Mouse (Mus musculus) limb, embryonic 14.5 days (tissue): ENCODE results near the gene Tor2a. TPM values are rescaled to one million over a fixed set of nuclear protein-coding genes. Genes with fewer than 3 reads are reported as not detected.
A peak's percentile ranks its signal among the peaks of the same experiment; 100 is the strongest.

Experiments used
- ATAC-seq: fragments of 200-750 bp; cut with Nextera tagmentation; 2 replicates; pipeline ENCODE4 v1.8.0; 2017; ENCODE audit warnings: low read depth, moderate number of reproducible peaks, moderate TSS enrichment; ENCODE audit not compliant: low FRiP score
- DNase-seq: peaks from one replicate; pipeline ENCODE4 v3.0.0-alpha.2; 2015; ENCODE audit warnings: low spot score
- H3K27ac ChIP-seq: fragments of 300-500 bp; sonication (generic); replicated peaks from 2 replicates; pipeline ENCODE4 v1.5.1; 2014; ENCODE audit warnings: low read depth, mild to moderate bottlenecking, low read length, moderate library complexity, mixed read lengths
- H3K27me3 ChIP-seq: fragments of 300-500 bp; sonication (generic); 2 replicates; pipeline ENCODE4 v1.6.1; 2014; ENCODE audit warnings: low read length, mixed read lengths; ENCODE audit not compliant: control insufficient read depth, insufficient read depth
- H3K36me3 ChIP-seq: fragments of 300-500 bp; sonication (generic); 2 replicates; pipeline ENCODE4 v1.6.1; 2014; ENCODE audit warnings: mild to moderate bottlenecking, low read length, moderate library complexity, mixed read lengths; ENCODE audit not compliant: control insufficient read depth, insufficient read depth
- H3K4me1 ChIP-seq: fragments of 300-500 bp; sonication (generic); 2 replicates; pipeline ENCODE4 v1.6.1; 2014; ENCODE audit warnings: antibody characterized with exemption, low read length, mixed read lengths; ENCODE audit not compliant: control insufficient read depth, insufficient read depth
- H3K4me2 ChIP-seq: fragments of 300-500 bp; sonication (generic); replicated peaks from 2 replicates; pipeline ENCODE4 v1.6.1; 2014; ENCODE audit warnings: low read depth, mild to moderate bottlenecking, low read length, moderate library complexity; ENCODE audit not compliant: severe bottlenecking
- H3K4me3 ChIP-seq: fragments of 300-500 bp; sonication (generic); replicated peaks from 2 replicates; pipeline ENCODE4 v1.5.1; 2014; ENCODE audit warnings: low read length
- H3K9ac ChIP-seq: fragments of 300-500 bp; sonication (generic); 2 replicates; pipeline ENCODE4 v1.6.1; 2014; ENCODE audit warnings: mild to moderate bottlenecking, low read depth, low read length, moderate library complexity; ENCODE audit not compliant: severe bottlenecking
- H3K9me3 ChIP-seq: fragments of 300-500 bp; sonication (generic); 2 replicates; pipeline ENCODE4 v1.6.1; 2016; ENCODE audit warnings: low read length; ENCODE audit not compliant: control insufficient read depth
- POLR2A ChIP-seq: fragments of 200-500 bp; IDR thresholded peaks from 2 replicates; pipeline ENCODE4 v1.8.0; 2012; ENCODE audit warnings: inconsistent platforms, mild to moderate bottlenecking, moderate library complexity, borderline replicate concordance; ENCODE audit not compliant: insufficient read depth, insufficient read length; ENCODE audit errors: extremely low read depth
- WGBS: fragments of 180-500 bp; shearing (Covaris S2); extraction: QIAGEN DNeasy Blood & Tissue Kit; methylation state at CpG from one replicate; pipeline ENCODE4 v1.1.7; 2014; 5-methylcytosine and 5-hydroxymethylcytosine counted together
- polyA plus RNA-seq, 2 experiments: library from polyadenylated mRNA; depleted of rRNA in 1 of 2; stranded (reverse) in 1 of 2; unstranded in 1 of 2; fragments of >200 nt; fragmentation: Nextera tagmentation in 1 of 2; extraction: Ambion mirVana in 1 of 2; gene quantifications; 2 replicates each; pipeline versions ENCODE4 v1.2.1 to v1.2.3; 2012 to 2014

Gene Tor2a
- polyA plus RNA-seq, 2 experiments: 81.2 to 82.6 TPM

GRCm38 (mm10) chr2:32724149-32724548 is 32.9 kb upstream of the Tor2a start:
- H3K36me3 ChIP-seq: no peaks in the 10 kb centered on the region
- no peaks in the 10 kb centered on the region for H3K27me3 ChIP-seq
- H3K9me3 ChIP-seq: no peaks in the 10 kb centered on the region
- WGBS: 70% methylated on average over 4 of the region's 4 CpGs
- H3K4me2 ChIP-seq: no peak overlapping the region
- no peak for TF ChIP-seq POLR2A
- no peak overlapping the region for H3K9ac ChIP-seq
- H3K4me3 ChIP-seq: no peak overlapping the region
- ATAC-seq (no peak), DNase-seq (no peak)
- H3K27ac ChIP-seq: no peak overlapping the region
- H3K4me1 ChIP-seq: peaks cover 21% of the 10 kb centered on the region

- 79% methylated on average over 16 of the region's 16 CpGs for WGBS
- DNase-seq (no peak), ATAC-seq (no peak)
- no peak for TF ChIP-seq POLR2A
- H3K36me3 ChIP-seq: no peaks in the 10 kb centered on the region
- peaks cover 24% of the 10 kb centered on the region for H3K4me1 ChIP-seq
- no peak overlapping the region for H3K4me2 ChIP-seq
- no peak overlapping the region for H3K27ac ChIP-seq
- no peak overlapping the region for H3K4me3 ChIP-seq
- no peaks in the 10 kb centered on the region for H3K27me3 ChIP-seq
- H3K9me3 ChIP-seq: no peaks in the 10 kb centered on the region
- H3K9ac ChIP-seq: no peak overlapping the region
These were observed 31.9 kb upstream of the Tor2a start for GRCm38 (mm10) chr2:32724832-32725790.

- peak overlapping the region; percentile 43; the same call in 1 of the 2 replicates for H3K9ac ChIP-seq
- no peaks in the 10 kb centered on the region for H3K36me3 ChIP-seq
- peak overlapping the region; percentile 36 for H3K4me3 ChIP-seq
- 0 out of 2 replicates have a peak overlapping the region, but pooled peaks have one; percentile 38 for H3K27ac ChIP-seq
- ATAC-seq (peak; percentile 96), DNase-seq (peak; percentile 95)
- WGBS: 3% methylated on average over 16 of the region's 16 CpGs
- no peaks in the 10 kb centered on the region for H3K9me3 ChIP-seq
- peak overlapping the region; percentile 57 for H3K4me2 ChIP-seq
- no peaks in the 10 kb centered on the region for H3K27me3 ChIP-seq
- H3K4me1 ChIP-seq: peaks cover 34% of the 10 kb centered on the region
- peak; percentile 55; the same call in 1 of the 2 replicates for TF ChIP-seq POLR2A
These were observed 29.6 kb upstream of the Tor2a start for GRCm38 (mm10) chr2:32727435-32727834.

- Histone ChIP-seq H3K36me3 (no peaks in the 10 kb centered on the region), H3K9ac (peak overlapping the region; percentile 7; the same call in 1 of the 2 replicates), H3K9me3 (no peaks in the 10 kb centered on the region), H3K4me3 (peak overlapping the region; percentile 36), H3K27me3 (no peaks in the 10 kb centered on the region), H3K27ac (no peak overlapping the region), H3K4me2 (peak overlapping the region; percentile 57), H3K4me1 (peaks cover 34% of the 10 kb centered on the region)
- DNase-seq (no peak), ATAC-seq (no peak)
- TF ChIP-seq POLR2A: no peak
- 50% methylated on average over 7 of the region's 7 CpGs for WGBS
These were observed 28.6 kb upstream of the Tor2a start for GRCm38 (mm10) chr2:32728463-32728862.

- ATAC-seq: no peak
- no peaks in the 10 kb centered on the region for H3K9me3 ChIP-seq
- H3K27ac ChIP-seq: no peak overlapping the region
- TF ChIP-seq POLR2A: no peak
- peaks cover 37% of the 10 kb centered on the region for H3K4me1 ChIP-seq
- H3K27me3 ChIP-seq: no peaks in the 10 kb centered on the region
- no peak overlapping the region for H3K4me3 ChIP-seq
- no peak overlapping the region for H3K9ac ChIP-seq
- no peaks in the 10 kb centered on the region for H3K36me3 ChIP-seq
- 54% methylated on average over 4 of the region's 4 CpGs for WGBS
- no peak for DNase-seq
- 0 out of 2 replicates have a peak overlapping the region, but pooled peaks have one; percentile 28 for H3K4me2 ChIP-seq
These were observed 27.5 kb upstream of the Tor2a start for GRCm38 (mm10) chr2:32729547-32729946.
